Mouse (Mus musculus) brain, embryonic 14.5 days (tissue): Measurements from ENCODE around the gene Hoxd8. TPM values are rescaled to one million over a fixed set of nuclear protein-coding genes. Genes with fewer than 3 reads are reported as not detected.

Experiments used
- DNase-seq: peaks from one replicate; pipeline ENCODE4 v3.0.0-alpha.2; 2011; ENCODE audit warnings: low read depth
- CTCF ChIP-seq: fragments of 200-500 bp; IDR thresholded peaks from 2 replicates; pipeline ENCODE4 v1.5.1; 2012; ENCODE audit warnings: inconsistent platforms, mild to moderate bottlenecking, moderate library complexity, borderline replicate concordance; ENCODE audit not compliant: insufficient read depth, insufficient read length; ENCODE audit errors: extremely low read depth
- POLR2A ChIP-seq: fragments of 200-500 bp; IDR thresholded peaks from 2 replicates; pipeline ENCODE4 v1.6.1; 2012; ENCODE audit warnings: mild to moderate bottlenecking, inconsistent platforms, borderline replicate concordance; ENCODE audit not compliant: poor library complexity, insufficient read depth, insufficient read length, severe bottlenecking; ENCODE audit errors: extremely low read depth
- polyA plus RNA-seq: library from polyadenylated mRNA; depleted of rRNA; stranded (reverse); fragments of >200 nt; gene quantifications from 2 replicates; pipeline ENCODE4 v1.2.3, GENCODE M21; 2012

Hoxd8 gene
- polyA plus RNA-seq, 1 experiment, result 1.6 TPM

GRCm38 (mm10) chr2:74739476-74739800, 35.0 kb downstream of the Hoxd8 start:
- no peak for DNase-seq
- no peak for TF ChIP-seq POLR2A
- no peak for TF ChIP-seq CTCF

DNA sequence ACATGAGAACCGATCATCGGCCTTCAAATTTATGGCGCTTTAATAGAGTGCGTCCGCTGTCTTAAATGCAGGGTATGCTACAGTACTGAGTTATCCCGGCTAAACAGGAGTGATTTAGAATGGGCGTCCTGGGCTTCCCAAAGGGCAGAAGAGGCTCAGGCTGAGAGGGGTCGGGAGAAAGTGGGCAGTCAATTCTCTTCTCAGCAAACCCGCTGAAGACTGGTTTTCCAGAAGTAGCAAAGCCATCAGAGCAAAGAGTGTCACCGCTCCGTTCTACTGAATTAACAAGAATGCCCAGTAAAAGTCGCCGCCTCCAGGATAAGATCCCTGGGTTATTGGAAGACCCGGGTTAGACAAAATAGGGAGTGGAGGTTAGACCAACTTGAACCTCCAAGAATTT, 35.5 kb downstream of the Hoxd8 start:
- peak; percentile 17 for DNase-seq
- TF ChIP-seq CTCF, result no peak
- no peak for TF ChIP-seq POLR2A

DNA sequence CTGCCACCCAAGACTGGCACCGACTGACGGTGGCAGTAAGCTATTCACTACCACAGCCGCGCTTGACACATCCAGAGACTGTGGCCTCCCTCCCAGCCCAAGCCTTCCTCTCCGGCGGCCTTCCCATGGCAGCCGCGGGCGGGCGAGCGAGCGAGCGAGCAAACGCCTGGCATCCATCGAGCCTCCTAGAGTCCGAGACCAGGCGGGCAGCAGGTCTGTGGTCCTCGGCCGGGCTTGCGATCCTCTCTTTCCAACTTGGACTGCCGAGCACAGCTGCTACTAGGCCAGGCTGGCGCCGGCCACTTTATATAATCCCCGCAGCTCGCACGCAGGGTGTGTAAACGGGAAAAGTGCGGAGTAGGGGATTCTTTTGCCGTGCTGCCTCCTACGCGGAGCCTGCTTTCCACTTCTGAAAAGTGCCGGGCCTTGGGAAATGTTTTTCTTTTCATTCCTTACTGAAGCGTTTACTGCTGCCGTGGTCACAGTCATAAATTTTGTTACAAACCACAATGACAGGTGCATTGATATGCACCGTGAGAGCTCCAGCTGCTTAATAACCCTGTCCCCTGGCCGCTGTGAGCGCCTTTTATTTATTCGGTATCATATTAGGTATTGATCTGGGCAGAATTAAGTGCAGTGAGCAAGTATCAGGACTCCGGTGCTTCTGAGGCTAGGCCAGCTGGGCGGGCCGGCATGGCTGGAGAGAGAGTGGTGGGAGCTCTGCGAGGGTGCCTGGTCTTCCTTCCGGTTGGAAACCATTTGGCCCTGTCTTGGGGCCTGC, 36.1 kb downstream of the Hoxd8 start:
- TF ChIP-seq CTCF (no peak), POLR2A (no peak)
- peak; percentile 49 for DNase-seq

DNA sequence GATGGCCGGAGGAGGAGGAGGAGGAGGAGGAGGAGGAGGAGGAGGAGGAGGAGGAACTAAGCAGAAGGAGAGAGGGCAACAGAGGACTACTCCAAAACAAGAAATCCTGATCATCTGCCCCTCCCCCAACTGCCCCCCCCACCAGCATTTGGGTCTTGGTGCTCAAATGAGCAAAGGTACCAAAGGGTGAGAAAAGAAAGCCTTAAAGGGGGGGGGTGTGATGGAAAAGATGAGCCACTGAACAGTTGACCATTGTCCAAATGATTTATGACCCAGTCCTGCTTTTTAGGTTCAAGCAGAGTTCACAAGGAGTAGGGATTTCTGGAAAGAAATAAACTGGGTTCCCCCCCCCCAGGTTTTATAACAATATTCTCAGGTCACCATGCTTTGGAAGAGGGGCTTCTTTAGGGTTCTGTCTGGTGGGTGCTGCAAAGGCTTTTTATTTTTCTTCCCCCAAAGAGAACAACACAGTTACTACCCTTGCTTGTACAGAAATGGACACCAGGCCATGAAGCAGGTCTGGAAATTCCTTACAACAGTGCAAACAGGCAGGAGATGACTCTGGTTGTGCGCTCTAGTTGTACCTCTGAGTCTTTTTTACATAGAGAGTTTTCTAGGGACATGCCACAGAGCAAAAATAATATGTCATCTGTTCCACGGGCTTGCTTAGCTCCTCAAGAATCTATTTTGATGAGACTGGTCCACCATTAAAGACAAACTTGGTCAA, 37.0 kb downstream of the Hoxd8 start:
- no peak for TF ChIP-seq POLR2A
- no peak for TF ChIP-seq CTCF
- peak; percentile 2 for DNase-seq

- no peak for TF ChIP-seq POLR2A
- no peak for TF ChIP-seq CTCF
- DNase-seq, result no peak
These were observed 37.5 kb downstream of the Hoxd8 start for GRCm38 (mm10) chr2:74741979-74742277.

DNA sequence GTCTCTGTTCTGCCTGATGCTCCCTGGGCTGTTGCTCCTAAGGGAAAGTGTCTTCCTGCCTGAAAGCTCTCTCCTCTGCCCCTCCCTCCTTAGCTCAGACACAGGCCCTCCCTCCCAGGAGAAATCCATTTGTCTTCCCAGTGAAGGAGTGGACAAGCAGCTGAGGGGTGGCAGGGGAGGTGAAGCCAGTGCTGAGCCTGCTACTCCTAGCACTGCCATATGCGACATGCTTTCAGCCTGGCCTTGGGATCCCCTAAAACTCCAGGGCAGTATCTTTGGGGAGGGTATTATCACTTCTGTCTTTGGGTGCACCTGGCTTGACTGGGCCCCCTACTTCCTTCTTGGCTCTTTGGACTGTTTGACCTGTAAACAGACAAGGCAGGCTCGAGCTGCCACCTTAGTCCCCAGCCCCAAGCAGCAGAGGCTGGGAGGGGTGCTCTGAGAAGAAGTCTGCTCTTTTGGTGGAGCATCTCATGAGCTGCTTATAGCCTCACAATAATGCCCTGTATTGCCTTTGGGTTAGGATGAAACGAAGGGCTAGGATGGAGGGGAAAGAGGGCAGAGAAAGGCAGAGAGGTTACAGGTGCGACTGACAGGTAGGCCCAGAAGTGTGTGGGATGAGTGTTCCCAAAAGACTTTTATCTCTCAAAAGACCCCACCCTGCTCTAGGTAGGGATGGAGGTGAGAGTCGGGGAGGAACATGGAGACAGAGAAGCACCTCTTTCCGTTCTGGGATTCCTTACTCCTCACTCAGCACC, 41.3 kb downstream of the Hoxd8 start:
- peak; percentile 6 for DNase-seq

GRCm38 (mm10) chr2:74746298-74746921, 42.0 kb downstream of the Hoxd8 start:
- DNase-seq, result peak; percentile 1
- no peak for TF ChIP-seq POLR2A
- no peak for TF ChIP-seq CTCF

More for the DNA sequence above, 41.3 kb downstream of the Hoxd8 start:
- no peak for TF ChIP-seq CTCF
- TF ChIP-seq POLR2A, result no peak

DNA sequence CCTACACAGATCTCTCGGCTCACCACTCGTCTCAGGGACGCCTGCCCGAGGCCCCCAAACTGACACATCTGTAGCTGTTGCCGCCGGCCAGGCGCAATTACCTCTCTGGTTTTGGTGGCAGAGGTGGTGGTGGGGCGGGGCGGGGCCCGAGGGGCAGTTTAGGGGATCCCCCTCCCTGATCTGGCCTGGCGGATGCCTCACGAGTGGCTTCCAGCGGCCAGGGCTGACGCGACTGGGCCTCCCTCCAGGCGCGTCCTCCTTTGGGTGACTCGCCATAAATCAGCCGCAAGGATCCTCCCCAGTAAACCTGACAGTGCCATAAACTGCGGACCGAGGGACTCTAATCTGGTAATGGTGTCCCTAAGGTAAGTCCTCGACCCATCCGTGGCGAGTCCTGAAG, 42.6 kb downstream of the Hoxd8 start:
- no peak for TF ChIP-seq CTCF
- no peak for TF ChIP-seq POLR2A

DNA sequence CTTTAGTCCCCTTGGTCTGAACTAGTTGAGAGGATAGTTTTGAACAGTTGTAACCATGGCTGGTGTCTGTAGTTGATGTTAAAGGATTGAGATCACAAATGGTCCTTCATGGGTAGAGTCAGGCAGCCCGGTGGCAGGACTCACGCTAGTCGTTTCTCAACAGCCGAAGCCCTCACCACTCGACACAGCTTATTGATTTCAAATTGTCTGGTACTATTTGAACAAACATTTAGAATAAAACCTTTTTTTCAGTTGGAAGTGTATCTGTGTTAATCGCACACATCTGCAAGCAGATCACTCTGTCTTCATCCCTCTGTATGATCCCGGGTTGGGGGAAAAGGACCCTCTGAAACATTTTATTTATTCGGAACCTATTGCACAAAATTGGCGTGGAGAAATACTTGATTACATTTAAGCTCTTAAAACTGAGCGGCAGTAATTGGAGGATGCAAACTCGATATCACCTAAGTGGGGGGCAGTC, 43.3 kb downstream of the Hoxd8 start:
- TF ChIP-seq POLR2A (no peak), CTCF (no peak)
- DNase-seq, result peak; percentile 50

More for the DNA sequence above, 42.6 kb downstream of the Hoxd8 start:
- DNase-seq, result no peak

- peak; percentile 43 for DNase-seq
These were observed 44.1 kb downstream of the Hoxd8 start for GRCm38 (mm10) chr2:74748436-74748995.

GRCm38 (mm10) chr2:74749337-74750121, 45.1 kb downstream of the Hoxd8 start:
- DNase-seq, result peak; percentile 66
- TF ChIP-seq CTCF, result no peak
- TF ChIP-seq POLR2A, result no peak

More at GRCm38 (mm10) chr2:74748436-74748995, 44.1 kb downstream of the Hoxd8 start:
- TF ChIP-seq POLR2A (no peak), CTCF (no peak)

DNA sequence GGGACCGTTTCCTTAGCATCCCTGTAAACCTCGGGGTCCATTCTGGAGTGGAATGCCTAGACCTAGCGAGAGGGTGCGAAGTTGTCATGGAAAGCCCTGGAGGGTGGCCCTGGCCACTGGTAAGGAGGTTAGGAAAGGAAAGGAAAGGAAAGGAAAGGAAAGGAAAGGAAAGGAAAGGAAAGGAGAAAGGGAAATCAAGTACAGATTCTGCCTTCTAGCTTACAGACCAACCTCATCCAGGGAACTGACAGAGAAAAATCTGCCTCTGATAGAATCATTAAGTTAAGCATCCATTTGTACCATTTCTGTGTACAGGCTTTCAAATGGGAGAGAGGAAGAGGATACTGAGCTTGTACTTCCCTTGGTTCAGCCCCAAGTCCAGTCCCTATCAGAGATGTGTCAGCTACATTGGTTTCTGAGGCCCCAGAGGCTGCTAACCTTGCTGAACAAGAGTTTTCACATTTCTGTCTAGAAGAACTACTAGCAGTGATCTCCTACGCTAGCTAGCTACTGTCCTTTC, 46.4 kb downstream of the Hoxd8 start:
- TF ChIP-seq CTCF (no peak), POLR2A (no peak)
- no peak for DNase-seq

GRCm38 (mm10) chr2:74751861-74752260, 47.4 kb downstream of the Hoxd8 start:
- TF ChIP-seq CTCF (no peak), POLR2A (no peak)
- no peak for DNase-seq
